Mouse (Mus musculus) common myeloid progenitor, adult 5-6 weeks (primary cell): ENCODE results near the gene Arap1. TPM values are rescaled to one million over a fixed set of nuclear protein-coding genes. Genes with fewer than 3 reads are reported as not detected.
A peak's percentile ranks its signal among the peaks of the same experiment; 100 is the strongest.

Experiments used
- ATAC-seq: replicated peaks from 2 replicates; pipeline ENCODE4 v1.8.0; 2016; ENCODE audit warnings: low read depth, mild to moderate bottlenecking, moderate TSS enrichment, inconsistent platforms; ENCODE audit not compliant: poor library complexity, severe bottlenecking
- total RNA-seq: library from RNA; stranded (forward); fragments of 200-1000, 187-1606 nt; gene quantifications from 2 replicates; pipeline ENCODE4 v1.2.3, GENCODE M21; 2017

Arap1 gene
- total RNA-seq, 1 experiment from 2014 or later = 97.4 TPM

GRCm38 (mm10) chr7:101385331-101385733, 37.5 kb downstream of the Arap1 start:
- no peak for ATAC-seq

- ATAC-seq = no peak
Measured at GRCm38 (mm10) chr7:101385866-101386452, 38.1 kb downstream of the Arap1 start.

GRCm38 (mm10) chr7:101389256-101389655, 41.4 kb downstream of the Arap1 start:
- ATAC-seq = peak; percentile 71

GRCm38 (mm10) chr7:101391909-101392479, 44.1 kb downstream of the Arap1 start:
- ATAC-seq = no peak

GRCm38 (mm10) chr7:101393015-101393414, 45.1 kb downstream of the Arap1 start:
- no peak for ATAC-seq

GRCm38 (mm10) chr7:101393694-101394504, 46.0 kb downstream of the Arap1 start:
- ATAC-seq = no peak

GRCm38 (mm10) chr7:101394569-101394968, 46.7 kb downstream of the Arap1 start:
- no peak for ATAC-seq

- no peak for ATAC-seq
Measured at GRCm38 (mm10) chr7:101395471-101395870, 47.6 kb downstream of the Arap1 start.

- ATAC-seq = no peak
Measured at GRCm38 (mm10) chr7:101397175-101397574, 49.3 kb downstream of the Arap1 start.

- ATAC-seq = no peak
Measured at GRCm38 (mm10) chr7:101401510-101401909, 53.6 kb downstream of the Arap1 start.

- ATAC-seq = no peak
Measured at GRCm38 (mm10) chr7:101403831-101404230, 56.0 kb downstream of the Arap1 start.

- ATAC-seq = no peak
Measured at GRCm38 (mm10) chr7:101410267-101410936, 62.5 kb downstream of the Arap1 start, which contains the start of gene Gm45837. Gene Gm45837, plus strand, starts transcription at chr7:101410886.

- ATAC-seq = peak; percentile 77
Measured at GRCm38 (mm10) chr7:101412796-101413195, 64.9 kb downstream of the Arap1 start.

GRCm38 (mm10) chr7:101414209-101414608, 66.3 kb downstream of the Arap1 start:
- no peak for ATAC-seq

GRCm38 (mm10) chr7:101414661-101415511, 67.0 kb downstream of the Arap1 start:
- ATAC-seq = peak; percentile 63

GRCm38 (mm10) chr7:101415512-101416100, 67.7 kb downstream of the Arap1 start:
- ATAC-seq = 0 out of 2 replicates have a peak, but pooled peaks have one; percentile 1

GRCm38 (mm10) chr7:101416391-101416790, 68.5 kb downstream of the Arap1 start:
- ATAC-seq = no peak

GRCm38 (mm10) chr7:101419013-101419770, 71.3 kb downstream of the Arap1 start:
- ATAC-seq = peak; percentile 34; the same call in 1 of the 2 replicates
